Mouse (Mus musculus) 416B (cell line): ENCODE results near the gene Tagap1.
"Not testable (repeated sequence)": the region's sequence is repeated elsewhere in the genome, so short reads cannot be mapped to it uniquely, and the experiment has no call there.

Experiments used
- DNase-seq: peaks from one replicate; pipeline ENCODE4 v3.0.0; 2011; ENCODE audit warnings: low read depth

Tagap1 gene

DNA sequence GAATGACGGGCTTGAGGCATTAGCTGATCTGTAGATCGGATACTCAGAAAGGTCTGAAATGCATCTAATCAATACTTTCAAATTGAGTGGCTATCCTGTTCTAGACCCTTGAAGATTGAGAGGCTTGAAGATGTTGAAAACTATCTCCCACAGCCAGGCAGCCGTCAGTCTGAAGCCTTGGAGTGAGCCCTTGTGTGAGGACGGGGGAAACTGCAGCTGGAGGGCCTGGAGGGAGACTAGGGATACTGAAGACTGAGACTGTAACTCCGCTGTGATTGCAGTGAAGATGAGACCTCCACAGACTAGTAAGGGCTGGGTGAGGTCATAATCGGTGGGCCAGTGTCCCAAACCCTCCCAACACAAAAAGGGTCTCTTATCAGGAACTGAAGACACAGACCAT is 1.4 kb upstream of the Tagap1 start:
- DNase-seq: not testable (repeated sequence)

DNA sequence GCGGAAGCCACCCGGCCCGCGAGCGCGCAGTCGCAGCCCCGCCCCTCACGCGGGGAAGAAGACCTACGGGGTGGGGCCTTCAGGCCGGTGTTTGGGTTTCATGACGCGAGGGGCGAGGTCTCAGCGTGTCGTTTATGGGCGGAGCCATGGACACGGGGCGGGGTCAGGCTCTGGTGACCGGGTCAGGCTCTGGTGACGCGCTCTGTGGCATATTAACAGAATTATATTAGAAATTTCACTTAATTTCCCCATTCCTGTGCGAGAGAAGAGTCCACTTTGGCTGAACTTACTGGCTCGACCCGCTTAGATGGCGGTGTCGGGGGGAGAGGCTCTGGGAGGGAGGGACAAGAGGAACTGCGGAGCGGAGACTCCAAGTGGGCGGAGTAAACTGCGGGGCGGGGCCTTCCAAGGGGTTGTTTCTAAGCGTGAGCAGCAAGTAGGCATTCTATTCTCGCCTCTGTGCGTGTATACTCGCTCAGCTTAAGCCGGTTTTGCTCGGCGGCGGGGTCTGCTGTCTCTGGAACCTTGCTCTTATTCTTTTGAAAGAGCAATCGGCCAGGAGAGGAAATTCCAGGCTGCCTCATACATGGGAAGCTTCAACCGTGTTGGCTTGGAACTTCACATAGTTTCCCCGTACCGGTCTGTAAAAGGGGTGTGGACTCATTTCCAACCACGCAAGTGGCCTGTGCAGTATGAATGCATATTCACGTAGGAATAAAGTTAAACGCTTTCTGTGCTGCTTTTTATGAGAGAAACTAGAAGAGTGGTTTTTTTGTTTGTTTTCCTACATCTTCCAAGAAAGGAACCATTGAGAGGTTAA is 435 bp upstream of the Tagap1 start:
- DNase-seq: peak; percentile 69

DNA sequence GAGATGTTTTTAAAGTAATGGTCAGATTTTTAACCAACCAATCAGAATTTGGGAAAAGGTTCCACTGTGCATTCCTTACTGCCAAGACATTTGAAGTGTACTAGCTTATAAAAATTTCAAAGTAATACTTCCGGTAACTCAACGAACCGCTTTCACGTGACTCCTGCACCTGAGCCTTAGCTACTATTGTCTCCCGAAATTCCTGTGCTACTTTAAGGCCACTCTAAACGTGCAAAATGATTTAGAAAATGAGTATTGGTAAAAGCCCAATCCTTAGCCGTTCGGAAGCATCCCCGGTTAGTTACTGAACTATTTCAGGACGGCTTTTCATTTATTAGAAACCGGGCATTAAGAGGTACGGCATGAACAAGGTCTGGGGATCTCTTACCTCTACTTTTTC is 607 bp downstream of the Tagap1 start:
- peak; percentile 15 for DNase-seq

DNA sequence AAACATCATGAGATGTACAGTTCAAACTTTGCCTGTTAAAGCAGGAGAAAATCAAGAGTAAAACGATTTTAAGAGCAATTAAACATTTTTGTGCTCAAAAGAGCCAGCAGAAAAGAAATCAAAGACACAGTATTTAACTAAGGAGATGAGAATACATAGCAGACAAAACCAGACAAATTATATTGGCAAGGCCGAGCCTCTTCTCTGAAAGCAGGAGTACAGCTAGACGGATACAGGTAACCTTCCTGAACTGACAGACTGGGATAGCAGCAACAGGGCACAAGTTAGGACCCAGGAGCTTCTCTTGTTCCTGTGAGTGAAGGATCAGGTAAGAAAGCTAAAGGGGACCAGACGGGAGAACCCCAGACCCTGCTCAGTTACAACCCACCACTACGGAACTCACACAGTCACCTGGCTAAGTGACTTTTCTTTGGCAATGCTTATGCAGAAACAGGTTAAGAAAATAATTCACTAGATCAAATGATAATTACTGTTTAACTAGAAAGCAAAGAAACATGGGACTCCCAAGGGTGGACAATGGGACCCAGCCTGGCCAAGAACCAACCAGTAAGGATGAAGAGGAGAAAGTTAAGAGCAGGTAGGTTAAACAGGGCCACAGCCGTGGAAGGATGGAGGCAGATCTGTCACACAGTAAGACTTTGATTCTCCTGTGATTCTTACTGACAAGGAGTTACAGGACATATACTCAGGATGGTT is 1.3 kb downstream of the Tagap1 start:
- DNase-seq: not testable (repeated sequence)

DNA sequence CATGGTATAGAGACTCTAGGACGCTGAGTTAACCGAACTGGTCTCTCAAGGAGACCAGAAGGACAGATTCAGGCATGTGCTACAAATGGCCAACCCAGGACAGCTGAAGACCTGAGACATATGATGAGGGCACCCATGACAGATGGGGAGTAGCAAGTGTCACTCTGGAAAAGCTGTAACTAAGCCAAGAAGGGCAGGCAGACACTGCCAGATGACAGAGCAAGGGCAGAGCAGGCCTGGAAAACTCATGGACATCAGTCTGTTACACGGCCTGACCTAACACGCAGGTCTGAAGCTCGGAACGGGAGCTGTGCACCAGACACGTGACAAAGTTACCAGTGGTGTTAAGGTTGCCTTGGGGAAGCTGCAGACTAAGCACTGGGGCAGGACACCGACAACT is 2.1 kb downstream of the Tagap1 start:
- not testable (repeated sequence) for DNase-seq

DNA sequence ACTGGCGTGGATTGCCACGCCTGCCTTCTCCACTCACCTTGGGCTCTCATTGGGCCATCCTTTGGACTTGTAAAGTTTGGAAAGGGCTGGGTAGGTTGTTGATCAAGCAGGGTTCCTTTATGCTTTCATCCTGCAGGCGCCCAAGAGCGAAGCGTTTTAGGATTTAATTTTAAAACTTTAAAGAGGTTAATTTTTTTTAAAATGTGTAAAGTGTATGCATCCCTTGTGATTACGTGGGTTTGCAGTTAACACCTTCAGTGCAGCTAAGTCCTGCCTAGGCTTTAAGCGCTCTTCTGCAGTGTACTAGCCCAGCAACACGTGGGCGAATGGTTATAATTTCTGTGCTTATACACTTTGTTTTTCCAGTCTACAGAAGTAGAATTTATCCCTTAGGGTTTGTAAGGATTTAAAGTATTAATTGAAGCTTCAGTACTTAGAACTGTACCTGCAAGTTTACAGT is 12.2 kb downstream of the Tagap1 start:
- peak; percentile 63 for DNase-seq

DNA sequence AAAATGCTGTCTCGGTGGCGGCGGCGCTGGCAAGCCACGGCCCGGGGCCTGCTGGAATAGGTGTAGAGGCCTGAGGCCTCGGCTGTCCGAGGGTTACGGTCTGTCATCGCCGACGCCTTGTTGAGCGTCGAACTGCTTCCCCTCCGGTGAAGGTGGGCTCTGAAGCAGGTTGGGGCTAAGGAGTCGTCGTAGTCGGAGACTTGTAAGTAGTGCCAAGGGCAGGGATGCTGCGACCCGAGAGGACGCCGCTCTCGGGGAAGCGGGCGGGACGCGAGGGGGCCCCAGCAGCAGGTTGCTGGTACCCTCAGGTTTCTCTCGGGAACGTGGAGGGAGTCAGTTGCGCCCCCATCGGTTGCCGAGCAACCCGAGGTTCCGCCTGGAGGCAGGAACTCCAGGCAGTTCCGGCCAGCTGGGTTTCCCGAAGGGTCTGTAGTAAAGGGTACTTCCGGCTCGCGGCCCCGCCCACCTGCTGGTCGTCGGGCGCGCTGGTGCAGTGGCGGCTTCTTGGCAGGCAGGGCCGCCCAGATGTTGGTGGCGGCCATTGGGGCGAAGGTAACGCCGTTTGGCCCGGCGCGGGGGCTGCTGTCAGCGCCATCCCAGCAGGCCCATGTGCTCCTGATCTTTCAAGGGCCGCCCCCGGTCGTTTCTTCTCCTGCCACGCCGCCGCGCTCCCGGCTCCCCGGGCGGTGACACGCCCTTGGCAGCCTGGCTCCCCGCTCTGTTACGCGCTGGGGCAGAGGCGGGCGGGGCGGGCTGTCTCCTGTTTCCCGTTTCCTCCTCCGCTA is 12.8 kb downstream of the Tagap1 start, which contains the start of gene Rsph3b:
Gene Rsph3b (minus strand): TSS at position 699 of the 785 bp plus-strand sequence.
- DNase-seq: peak; percentile 76

DNA sequence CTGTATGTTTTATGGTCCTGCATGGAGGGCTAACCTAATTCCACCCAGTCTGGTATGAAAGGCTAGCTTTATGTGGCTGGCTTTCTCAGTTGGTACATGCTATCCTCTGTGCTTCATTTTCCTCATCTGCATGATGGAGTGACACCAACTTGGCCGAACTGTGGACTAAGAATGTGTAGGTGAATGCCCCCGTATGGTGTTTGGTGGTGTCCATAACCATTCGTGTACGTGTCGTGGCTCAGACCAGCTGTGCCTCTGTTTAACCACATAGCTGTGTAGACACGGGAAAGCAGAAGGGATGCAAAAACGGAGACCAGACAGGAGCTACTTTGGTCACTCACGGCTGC is 13.3 kb downstream of the Tagap1 start:
- DNase-seq: not testable (repeated sequence)

DNA sequence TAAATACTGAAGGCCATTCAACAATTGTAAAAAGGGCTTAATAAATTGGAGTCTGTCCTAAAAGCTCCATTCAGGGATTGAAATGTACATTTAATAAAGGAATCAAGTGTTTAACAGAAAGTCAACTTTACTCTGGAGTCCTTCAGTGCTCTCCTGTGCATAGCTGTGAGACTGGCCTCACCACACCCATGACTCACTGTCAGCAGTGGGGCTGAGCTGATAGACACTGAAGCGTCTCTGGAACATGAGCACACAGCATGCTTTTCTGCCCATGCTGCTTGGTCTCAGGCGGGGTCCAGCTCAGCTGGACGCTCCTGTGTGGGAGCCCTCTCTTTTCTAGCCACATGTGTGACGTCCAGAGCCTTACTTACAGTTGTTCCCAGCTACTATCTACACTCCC is 18.4 kb downstream of the Tagap1 start:
- not testable (repeated sequence) for DNase-seq

DNA sequence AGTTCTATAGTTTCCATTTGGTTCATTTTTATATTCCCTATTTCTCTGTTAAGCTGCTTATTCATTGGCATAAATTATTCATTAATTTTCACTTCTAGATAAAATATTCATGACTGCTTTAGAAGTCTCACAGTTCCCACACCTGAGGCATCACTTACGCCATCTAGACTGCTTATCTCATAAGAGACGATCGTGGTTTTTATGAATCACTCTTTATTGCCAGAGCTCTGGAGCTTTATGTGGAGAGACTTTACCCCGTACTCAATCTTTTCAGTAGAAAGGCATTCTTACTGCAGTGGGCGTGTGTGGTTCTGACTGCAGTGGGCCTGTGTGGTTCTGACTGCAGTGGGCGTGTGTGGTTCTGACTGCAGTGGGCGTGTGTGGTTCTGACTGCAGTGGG is 29.3 kb downstream of the Tagap1 start:
- DNase-seq: peak; percentile 1

DNA sequence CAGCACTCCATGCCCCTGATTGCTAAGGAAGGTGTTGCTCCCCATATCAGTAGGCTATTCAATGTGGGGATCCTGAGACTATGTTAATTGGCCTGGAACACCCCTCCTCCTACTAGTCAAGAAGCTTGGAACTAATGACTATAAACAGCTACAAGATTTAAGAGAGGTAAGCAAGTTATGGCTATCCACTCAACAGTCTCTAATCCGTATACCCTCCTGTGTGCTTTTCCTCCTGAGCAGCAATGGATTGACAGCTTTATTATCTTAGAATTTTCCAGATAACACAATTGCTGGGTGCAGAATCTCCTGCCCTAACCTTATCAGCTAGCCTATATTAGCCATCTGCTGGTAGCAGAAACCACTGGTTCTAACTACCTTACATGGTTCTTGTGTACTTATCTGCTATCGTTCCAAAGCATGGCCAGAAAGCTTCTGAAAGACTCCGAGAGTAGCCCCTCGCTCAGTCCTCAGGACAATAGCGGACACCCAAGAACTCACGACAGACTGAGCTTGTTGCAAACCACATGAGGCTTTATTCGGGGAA is 40.5 kb downstream of the Tagap1 start:
- not testable (repeated sequence) for DNase-seq

DNA sequence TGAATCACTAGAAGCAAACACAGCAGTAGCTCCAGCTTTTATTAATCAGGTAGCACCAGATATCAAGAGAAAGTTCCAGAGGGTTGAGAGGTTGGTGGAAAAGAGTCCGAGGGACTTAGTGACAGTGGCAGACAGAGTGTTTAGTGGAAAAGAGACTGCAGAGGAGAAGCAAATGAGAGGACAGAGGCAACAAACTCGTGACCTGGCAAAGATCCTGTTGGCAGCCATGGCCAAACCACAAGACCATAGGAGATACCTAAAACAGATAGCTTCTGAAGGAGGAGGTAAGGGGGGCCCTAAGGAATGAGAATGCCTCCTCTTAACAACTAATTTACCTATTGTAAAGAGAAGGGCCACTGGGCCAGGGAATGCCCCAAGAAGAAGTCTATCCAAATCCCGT is 41.6 kb downstream of the Tagap1 start:
- DNase-seq: not testable (repeated sequence)

DNA sequence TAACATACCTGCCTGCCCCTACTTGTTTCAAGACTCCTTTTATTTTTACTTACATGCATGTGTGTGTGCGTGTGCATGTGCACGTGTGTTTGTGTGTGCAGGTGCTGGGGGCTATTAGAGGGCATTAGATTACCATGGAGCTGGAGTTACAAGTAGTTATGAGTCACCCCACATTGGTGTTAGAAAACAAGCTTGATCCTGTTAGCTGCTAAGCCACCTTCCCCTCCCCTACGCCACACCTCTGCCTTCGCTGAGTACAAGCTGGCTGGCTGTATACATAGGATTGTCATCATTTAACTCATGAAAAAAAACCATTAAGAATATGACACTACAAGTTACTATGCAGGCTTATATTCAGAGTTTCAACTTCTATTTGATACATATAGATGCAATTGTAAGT is 45.7 kb downstream of the Tagap1 start:
- not testable (repeated sequence) for DNase-seq

DNA sequence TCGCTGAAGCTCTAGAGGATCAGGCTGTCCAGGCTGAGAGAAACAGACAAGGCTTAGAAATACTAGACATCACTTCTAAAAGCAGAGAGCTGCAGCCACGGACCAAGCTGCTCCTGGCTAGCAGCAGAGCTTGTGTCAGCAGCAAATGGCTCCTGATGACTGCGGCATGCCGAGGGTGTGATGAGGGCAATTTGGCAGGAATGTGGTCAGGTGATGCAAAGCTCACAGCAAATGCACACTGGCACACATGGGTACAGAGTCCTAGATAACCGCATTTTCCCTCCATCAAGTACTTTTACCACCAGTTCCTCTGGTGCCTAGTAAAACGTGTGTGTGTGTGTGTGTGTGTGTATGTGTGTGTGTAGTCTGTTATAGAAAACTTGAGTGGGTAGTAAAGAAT is 46.9 kb downstream of the Tagap1 start:
- DNase-seq: not testable (repeated sequence)
